Mouse (Mus musculus): ENCODE results near the gene Aqp1. TPM values are rescaled to one million over a fixed set of nuclear protein-coding genes. Genes with fewer than 3 reads are reported as not detected.
A peak's percentile ranks its signal among the peaks of the same experiment; 100 is the strongest.

The Aqp1 gene
- polyA plus RNA-seq, 1 experiment from 2014 or later: 1.3 TPM

DNA sequence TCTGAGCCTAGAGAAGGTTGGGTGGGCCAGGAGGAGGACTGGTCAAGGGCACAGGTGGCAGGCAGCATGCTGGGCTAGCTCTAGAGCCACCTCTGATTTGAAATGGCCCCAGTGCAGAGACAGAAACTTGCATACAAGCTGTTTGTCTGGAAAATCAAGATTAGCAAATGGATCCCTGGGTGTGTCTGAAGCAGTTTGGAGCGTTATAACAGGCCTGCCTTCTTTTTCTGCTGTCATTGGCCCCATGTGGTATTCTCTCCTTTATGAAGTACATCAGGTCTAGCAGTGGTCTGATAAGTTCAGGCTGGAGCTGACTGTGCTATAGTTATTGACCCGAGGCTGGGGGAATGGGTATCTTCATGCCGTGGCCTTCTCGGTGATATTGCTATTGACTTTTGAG, 22.3 kb upstream of the Aqp1 start:
- Histone ChIP-seq H3K9me3 (ENCODE audit: control insufficient read depth, low read length) (no peaks in the 10 kb centered on the region), H3K27ac (replicated peaks; ENCODE audit: low read depth, low read length) (no peak overlapping the region), H3K27me3 (ENCODE audit: control insufficient read depth, insufficient read depth, low read length) (no peaks in the 10 kb centered on the region), H3K36me3 (ENCODE audit: control insufficient read depth, insufficient read depth, low read length) (peaks cover 10% of the 10 kb centered on the region; the same call in 1 of the 2 replicates), H3K4me1 (ENCODE audit: control insufficient read depth, insufficient read depth, low read length) (no peaks in the 10 kb centered on the region), H3K4me3 (replicated peaks; ENCODE audit: low read depth, low read length) (no peak overlapping the region), H3K4me2 (ENCODE audit: low read length) (no peak overlapping the region), H3K9ac (replicated peaks; ENCODE audit: low read length) (no peak overlapping the region)
- 93% methylated on average over 4 of the region's 4 CpGs for whole genome bisulfite sequencing
- no peak for DNase-seq
- no peak for ATAC-seq (ENCODE audit: low FRiP score, low TSS enrichment)

DNA sequence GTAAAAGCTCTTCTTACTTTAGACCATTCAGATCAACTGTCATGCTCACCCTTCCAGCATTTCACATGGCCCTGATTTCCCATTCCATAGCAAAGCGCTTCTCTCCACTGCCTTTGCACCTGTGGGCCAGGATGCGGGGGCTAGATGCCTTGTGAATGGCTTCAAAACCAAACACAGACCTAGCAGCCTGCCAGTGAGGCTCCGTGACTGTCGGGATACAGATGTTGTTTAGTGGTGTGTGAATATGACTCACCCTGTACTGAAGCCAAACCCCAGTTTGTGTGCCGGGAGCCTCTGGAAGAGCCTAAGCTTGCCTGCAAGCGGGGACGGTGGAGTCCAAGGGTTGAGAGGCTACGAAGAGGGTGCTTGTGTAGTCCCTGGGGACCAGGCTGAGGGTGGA, 21.6 kb upstream of the Aqp1 start:
- no peak overlapping the region for H3K4me3 ChIP-seq (replicated peaks; ENCODE audit: low read depth, low read length)
- WGBS: 93% methylated on average over 8 of the region's 8 CpGs
- no peak overlapping the region for H3K4me2 ChIP-seq (ENCODE audit: low read length)
- H3K27ac ChIP-seq (replicated peaks; ENCODE audit: low read depth, low read length): no peak overlapping the region
- no peaks in the 10 kb centered on the region for H3K27me3 ChIP-seq (ENCODE audit: control insufficient read depth, insufficient read depth, low read length)
- no peaks in the 10 kb centered on the region for H3K9me3 ChIP-seq (ENCODE audit: control insufficient read depth, low read length)
- no peak for ATAC-seq (ENCODE audit: low FRiP score, low TSS enrichment)
- peaks cover 6% of the 10 kb centered on the region; the same call in 1 of the 2 replicates for H3K36me3 ChIP-seq (ENCODE audit: control insufficient read depth, insufficient read depth, low read length)
- no peak overlapping the region for H3K9ac ChIP-seq (replicated peaks; ENCODE audit: low read length)
- H3K4me1 ChIP-seq (ENCODE audit: control insufficient read depth, insufficient read depth, low read length): no peaks in the 10 kb centered on the region
- DNase-seq: no peak

DNA sequence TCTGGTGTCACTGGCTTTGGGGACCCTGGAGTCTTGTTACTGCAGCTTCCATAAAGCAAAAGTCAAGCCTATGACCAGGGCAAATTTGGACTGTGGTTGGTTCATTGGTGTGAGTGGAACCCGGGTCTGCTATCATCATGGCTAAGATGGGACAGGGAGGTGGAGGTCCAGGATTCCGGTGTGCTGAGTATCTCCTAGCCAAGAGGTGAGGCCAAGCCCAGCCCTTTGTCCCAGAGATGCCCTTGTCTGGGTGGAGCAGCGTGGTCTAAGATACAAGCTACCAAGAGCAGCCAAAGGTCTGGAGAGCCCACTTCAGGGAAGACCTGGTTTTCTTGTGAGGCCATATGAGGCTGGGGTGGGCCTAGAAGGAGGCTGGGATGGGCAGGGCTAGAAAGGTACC, 17.6 kb upstream of the Aqp1 start:
- no peaks in the 10 kb centered on the region for H3K9me3 ChIP-seq (ENCODE audit: control insufficient read depth, low read length)
- 92% methylated on average over 3 of the region's 3 CpGs for WGBS
- H3K27me3 ChIP-seq (ENCODE audit: control insufficient read depth, insufficient read depth, low read length): no peaks in the 10 kb centered on the region
- H3K27ac ChIP-seq (replicated peaks; ENCODE audit: low read depth, low read length): no peak overlapping the region
- no peaks in the 10 kb centered on the region for H3K4me1 ChIP-seq (ENCODE audit: control insufficient read depth, insufficient read depth, low read length)
- DNase-seq (no peak), ATAC-seq (ENCODE audit: low FRiP score, low TSS enrichment) (no peak)
- H3K4me3 ChIP-seq (replicated peaks; ENCODE audit: low read depth, low read length): no peak overlapping the region
- no peak overlapping the region for H3K9ac ChIP-seq (replicated peaks; ENCODE audit: low read length)
- H3K36me3 ChIP-seq (ENCODE audit: control insufficient read depth, insufficient read depth, low read length): peaks cover 6% of the 10 kb centered on the region; the same call in 1 of the 2 replicates
- H3K4me2 ChIP-seq (ENCODE audit: low read length): no peak overlapping the region

DNA sequence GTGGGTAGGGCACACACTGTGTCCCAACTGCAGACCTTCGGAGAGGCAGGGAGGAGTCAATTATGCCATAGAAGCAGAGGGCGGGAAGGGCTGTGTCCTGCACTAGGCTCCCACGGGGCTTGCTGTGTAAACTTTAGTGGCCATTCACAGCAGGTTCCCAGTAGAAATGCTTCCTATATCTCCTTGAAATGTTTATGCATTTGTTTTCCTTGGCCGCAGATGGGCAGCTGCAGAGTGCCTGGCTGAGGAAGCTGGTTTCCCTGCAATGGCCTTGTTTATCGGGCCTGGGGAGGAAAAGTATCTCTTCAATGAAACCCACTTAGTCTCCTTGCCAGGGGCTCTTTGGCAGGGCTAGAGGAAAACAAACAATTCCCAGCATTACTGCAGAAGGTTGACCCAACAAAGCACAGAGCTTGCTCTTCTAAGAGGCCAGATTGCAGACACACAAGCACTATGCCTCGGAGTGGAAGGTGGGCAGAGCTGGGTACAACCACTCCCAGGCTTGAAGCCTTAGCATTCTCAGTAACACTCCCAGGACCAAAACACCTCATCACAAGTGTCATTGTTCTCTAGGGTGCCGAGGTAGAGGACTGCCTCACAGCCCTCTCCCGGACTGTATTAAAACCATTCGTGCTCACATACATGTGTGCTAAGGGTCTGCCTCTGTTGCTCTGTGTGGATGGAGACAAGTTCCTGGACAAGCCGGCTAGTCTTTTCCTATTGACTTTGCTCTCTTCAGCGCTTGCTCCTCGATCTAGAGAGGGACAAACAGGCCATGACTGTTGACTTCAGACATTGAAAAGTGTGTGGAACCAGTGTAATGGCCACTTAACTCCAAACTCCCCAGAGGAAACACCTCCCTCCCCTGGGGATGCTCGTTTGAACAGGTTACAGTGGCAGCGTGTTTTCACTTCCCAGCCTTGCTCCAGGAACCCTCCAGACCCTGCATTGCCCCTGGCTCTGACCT, 16.4 kb upstream of the Aqp1 start:
- Histone ChIP-seq H3K36me3 (ENCODE audit: control insufficient read depth, insufficient read depth, low read length) (peaks cover 6% of the 10 kb centered on the region; the same call in 1 of the 2 replicates), H3K9ac (replicated peaks; ENCODE audit: low read length) (no peak overlapping the region), H3K27me3 (ENCODE audit: control insufficient read depth, insufficient read depth, low read length) (no peaks in the 10 kb centered on the region), H3K27ac (replicated peaks; ENCODE audit: low read depth, low read length) (no peak overlapping the region), H3K4me1 (ENCODE audit: control insufficient read depth, insufficient read depth, low read length) (no peaks in the 10 kb centered on the region), H3K4me3 (replicated peaks; ENCODE audit: low read depth, low read length) (no peak overlapping the region), H3K9me3 (ENCODE audit: control insufficient read depth, low read length) (no peaks in the 10 kb centered on the region), H3K4me2 (ENCODE audit: low read length) (no peak overlapping the region)
- peak; percentile 20 for DNase-seq
- WGBS: 85% methylated on average over 14 of the region's 14 CpGs
- ATAC-seq (ENCODE audit: low FRiP score, low TSS enrichment): no peak

DNA sequence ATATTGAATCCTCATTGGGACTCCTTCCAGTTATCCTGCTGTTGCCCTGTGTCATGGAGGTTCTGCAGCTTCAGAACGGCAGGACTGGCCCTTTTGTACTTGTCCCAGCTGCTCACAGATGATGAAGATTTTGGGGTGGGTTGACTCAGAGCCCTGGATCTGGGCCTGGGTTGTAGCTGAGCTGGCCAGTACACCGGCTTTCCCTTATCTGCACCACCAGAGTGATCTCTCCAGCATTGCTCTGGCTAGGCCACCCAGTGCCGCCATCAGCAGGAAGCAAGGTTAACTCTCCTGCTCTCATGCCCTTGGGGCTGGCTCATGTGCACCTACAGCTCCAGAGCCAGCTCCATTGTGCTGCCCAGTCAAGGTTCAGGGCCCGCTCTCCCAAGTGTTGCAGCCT, 15.3 kb upstream of the Aqp1 start:
- Histone ChIP-seq H3K9me3 (ENCODE audit: control insufficient read depth, low read length) (no peaks in the 10 kb centered on the region), H3K36me3 (ENCODE audit: control insufficient read depth, insufficient read depth, low read length) (peaks cover 6% of the 10 kb centered on the region; the same call in 1 of the 2 replicates), H3K4me1 (ENCODE audit: control insufficient read depth, insufficient read depth, low read length) (no peaks in the 10 kb centered on the region), H3K9ac (replicated peaks; ENCODE audit: low read length) (no peak overlapping the region), H3K27ac (replicated peaks; ENCODE audit: low read depth, low read length) (no peak overlapping the region), H3K4me2 (ENCODE audit: low read length) (no peak overlapping the region), H3K27me3 (ENCODE audit: control insufficient read depth, insufficient read depth, low read length) (no peaks in the 10 kb centered on the region), H3K4me3 (replicated peaks; ENCODE audit: low read depth, low read length) (no peak overlapping the region)
- 90% methylated on average over 4 of the region's 4 CpGs for WGBS
- no peak for ATAC-seq (ENCODE audit: low FRiP score, low TSS enrichment)
- no peak for DNase-seq

DNA sequence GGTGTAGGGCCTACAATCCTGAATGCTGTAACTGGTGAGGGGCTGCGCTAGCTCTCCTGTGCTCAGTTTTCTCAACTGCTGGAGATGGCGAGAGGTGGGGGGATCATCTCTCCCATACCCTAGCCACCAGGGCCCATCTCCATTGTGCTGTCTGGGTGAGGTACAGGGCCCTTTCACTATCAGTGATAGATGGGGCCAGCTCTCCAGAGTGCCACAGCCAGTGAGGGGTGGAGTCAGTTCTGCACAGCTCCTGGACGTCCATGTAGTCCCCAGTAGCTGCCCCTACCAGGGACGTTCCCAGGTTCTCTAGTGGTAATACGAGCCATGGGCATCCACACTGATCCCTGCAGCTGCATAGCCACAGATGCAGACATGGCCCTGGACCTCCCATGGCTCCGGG, 14.7 kb upstream of the Aqp1 start:
- no peak overlapping the region for H3K4me3 ChIP-seq (replicated peaks; ENCODE audit: low read depth, low read length)
- H3K36me3 ChIP-seq (ENCODE audit: control insufficient read depth, insufficient read depth, low read length): peaks cover 6% of the 10 kb centered on the region; the same call in 1 of the 2 replicates
- H3K4me2 ChIP-seq (ENCODE audit: low read length): no peak overlapping the region
- H3K4me1 ChIP-seq (ENCODE audit: control insufficient read depth, insufficient read depth, low read length): no peaks in the 10 kb centered on the region
- 86% methylated on average over 6 of the region's 6 CpGs for WGBS
- H3K27ac ChIP-seq (replicated peaks; ENCODE audit: low read depth, low read length): no peak overlapping the region
- no peaks in the 10 kb centered on the region for H3K9me3 ChIP-seq (ENCODE audit: control insufficient read depth, low read length)
- DNase-seq (no peak), ATAC-seq (ENCODE audit: low FRiP score, low TSS enrichment) (no peak)
- no peak overlapping the region for H3K9ac ChIP-seq (replicated peaks; ENCODE audit: low read length)
- no peaks in the 10 kb centered on the region for H3K27me3 ChIP-seq (ENCODE audit: control insufficient read depth, insufficient read depth, low read length)

DNA sequence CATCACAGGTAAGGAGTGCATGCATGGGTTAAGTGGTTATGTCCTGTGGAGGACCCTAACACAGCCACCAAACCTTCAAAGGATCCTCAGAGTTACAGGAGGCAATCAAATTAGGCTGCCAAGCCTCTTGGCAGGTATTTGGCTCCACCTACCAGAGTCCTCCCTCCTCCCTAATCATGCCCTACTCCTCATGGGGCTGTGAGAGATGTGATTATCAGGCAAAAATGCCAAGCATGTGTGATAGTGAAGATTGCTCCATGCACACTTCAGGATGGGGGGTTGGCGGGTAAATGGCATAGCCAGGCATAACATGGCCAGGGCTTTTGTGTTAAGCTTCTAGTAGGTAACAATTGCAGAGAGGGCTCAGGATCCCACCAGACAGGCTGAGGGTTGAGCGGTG, 13.3 kb upstream of the Aqp1 start:
- no peak overlapping the region for H3K27ac ChIP-seq (replicated peaks; ENCODE audit: low read depth, low read length)
- H3K4me1 ChIP-seq (ENCODE audit: control insufficient read depth, insufficient read depth, low read length): no peaks in the 10 kb centered on the region
- H3K9me3 ChIP-seq (ENCODE audit: control insufficient read depth, low read length): no peaks in the 10 kb centered on the region
- DNase-seq: no peak
- no peak overlapping the region for H3K4me3 ChIP-seq (replicated peaks; ENCODE audit: low read depth, low read length)
- no peak overlapping the region for H3K9ac ChIP-seq (replicated peaks; ENCODE audit: low read length)
- no peak for ATAC-seq (ENCODE audit: low FRiP score, low TSS enrichment)
- no peak overlapping the region for H3K4me2 ChIP-seq (ENCODE audit: low read length)
- WGBS: 89% methylated on average over 2 of the region's 2 CpGs
- H3K36me3 ChIP-seq (ENCODE audit: control insufficient read depth, insufficient read depth, low read length): peaks cover 6% of the 10 kb centered on the region; the same call in 1 of the 2 replicates
- H3K27me3 ChIP-seq (ENCODE audit: control insufficient read depth, insufficient read depth, low read length): no peaks in the 10 kb centered on the region

DNA sequence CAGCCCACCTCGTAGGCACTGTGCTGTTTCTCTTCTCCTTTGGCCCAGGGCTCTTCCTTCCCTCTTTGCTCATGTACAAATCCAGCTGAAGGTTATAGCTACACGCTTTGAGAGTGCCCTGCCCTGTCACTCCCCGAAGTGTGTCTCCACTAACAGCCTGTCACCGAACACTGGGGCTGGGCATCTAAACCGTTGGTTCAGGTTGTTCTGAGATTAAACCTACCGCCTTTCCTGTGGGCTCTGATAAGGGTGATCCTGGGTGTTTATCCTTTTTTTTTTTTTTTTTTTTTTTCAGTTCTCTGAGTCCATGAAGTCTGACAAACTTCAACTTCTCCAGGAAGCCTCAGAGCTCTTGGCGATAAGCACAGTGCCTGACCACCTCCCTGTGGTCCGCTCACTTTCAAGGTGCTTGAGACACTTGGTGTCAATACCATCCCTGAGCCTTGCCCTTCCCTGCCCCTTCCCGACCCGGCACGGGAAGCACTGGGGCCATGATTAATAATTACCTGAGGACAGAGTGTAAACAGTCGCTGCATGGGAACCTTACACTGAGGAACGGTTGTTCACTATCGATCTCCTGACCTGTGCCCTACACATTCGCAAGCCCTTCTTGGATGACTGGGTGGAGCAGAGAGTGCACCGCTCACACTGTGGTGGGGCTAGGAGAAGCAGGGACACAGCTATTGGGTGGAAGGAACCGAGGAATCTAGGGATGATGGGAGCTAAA, 12.2 kb upstream of the Aqp1 start:
- Histone ChIP-seq H3K4me1 (ENCODE audit: control insufficient read depth, insufficient read depth, low read length) (no peaks in the 10 kb centered on the region), H3K4me2 (ENCODE audit: low read length) (no peak overlapping the region), H3K4me3 (replicated peaks; ENCODE audit: low read depth, low read length) (no peak overlapping the region), H3K36me3 (ENCODE audit: control insufficient read depth, insufficient read depth, low read length) (no peaks in the 10 kb centered on the region), H3K27me3 (ENCODE audit: control insufficient read depth, insufficient read depth, low read length) (no peaks in the 10 kb centered on the region), H3K9ac (replicated peaks; ENCODE audit: low read length) (no peak overlapping the region), H3K27ac (replicated peaks; ENCODE audit: low read depth, low read length) (no peak overlapping the region), H3K9me3 (ENCODE audit: control insufficient read depth, low read length) (no peaks in the 10 kb centered on the region)
- ATAC-seq (ENCODE audit: low FRiP score, low TSS enrichment) (no peak), DNase-seq (no peak)
- 94% methylated on average over 17 of the region's 17 CpGs for WGBS
